Mouse (Mus musculus) brain, embryonic 14.5 days (tissue): ENCODE data around the gene Mroh7.

ENCODE experiments used
- CTCF ChIP-seq: fragments of 200-500 bp; IDR thresholded peaks from 2 replicates; pipeline ENCODE4 v1.5.1; 2012; ENCODE audit warnings: inconsistent platforms, mild to moderate bottlenecking, moderate library complexity, borderline replicate concordance; ENCODE audit not compliant: insufficient read depth, insufficient read length; ENCODE audit errors: extremely low read depth
- POLR2A ChIP-seq: fragments of 200-500 bp; IDR thresholded peaks from 2 replicates; pipeline ENCODE4 v1.6.1; 2012; ENCODE audit warnings: mild to moderate bottlenecking, inconsistent platforms, borderline replicate concordance; ENCODE audit not compliant: poor library complexity, insufficient read depth, insufficient read length, severe bottlenecking; ENCODE audit errors: extremely low read depth

DNA sequence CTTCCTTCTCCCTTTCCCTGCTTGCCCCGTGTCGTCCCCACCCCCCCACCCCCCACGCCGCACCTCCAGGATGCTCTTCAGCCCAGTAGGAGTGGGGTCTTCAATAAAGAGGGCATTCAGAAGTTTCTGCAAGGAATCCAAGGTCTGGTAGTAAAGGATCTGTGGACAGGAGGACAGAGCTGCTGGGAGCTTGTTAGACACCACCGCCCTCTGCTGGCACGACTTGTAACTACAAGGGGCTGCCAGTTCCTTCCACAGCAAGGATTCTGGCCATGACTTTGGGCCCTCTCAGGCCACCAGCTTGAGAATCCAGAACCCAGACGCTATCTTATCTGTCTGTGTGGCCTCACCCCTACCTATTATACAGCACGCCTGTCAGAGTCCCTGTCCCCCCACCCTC is 22.3 kb downstream of the Mroh7 start:
- peak; percentile 99 for TF ChIP-seq CTCF
- TF ChIP-seq POLR2A: no peak
